Mouse (Mus musculus): ENCODE results near the gene Mpo. TPM values are rescaled to one million over a fixed set of nuclear protein-coding genes. Genes with fewer than 3 reads are reported as not detected.

The Mpo gene
- total RNA-seq, 2 experiments from 2014 or later, result 4.8 to 6.2 TPM

DNA sequence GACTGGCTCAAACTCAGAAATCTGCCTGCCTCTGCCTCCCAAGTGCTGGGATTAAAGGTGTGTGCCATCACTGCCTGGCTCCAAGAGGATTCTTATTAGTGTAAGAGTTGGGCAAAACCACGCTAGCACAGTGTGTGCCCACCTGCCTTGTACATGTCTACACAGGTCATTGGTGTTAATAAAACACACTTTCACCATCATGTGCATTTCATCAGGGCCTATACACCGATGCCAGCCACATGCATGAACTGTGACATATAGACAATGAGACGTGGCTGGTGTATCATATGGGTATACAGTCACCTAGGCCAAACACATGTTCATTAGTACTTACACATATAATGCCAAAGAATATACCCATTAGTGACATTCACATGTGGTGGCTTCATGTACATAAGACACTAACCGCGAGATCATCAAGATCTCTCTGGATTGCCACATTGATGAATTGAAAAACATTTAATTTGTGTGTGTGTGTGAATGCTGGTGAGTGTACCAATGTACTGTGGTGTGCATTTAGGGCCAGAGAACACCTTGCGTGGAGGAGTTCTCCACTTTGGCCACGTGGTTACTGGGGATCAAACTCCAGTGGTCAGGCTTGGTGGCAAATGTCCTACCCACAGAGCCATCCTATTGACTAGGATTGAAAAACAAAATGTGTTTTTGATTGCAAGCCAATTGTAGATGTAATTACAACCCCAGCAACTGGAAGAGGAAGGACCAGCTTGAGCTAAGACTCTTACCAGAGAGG is 35.0 kb upstream of the Mpo start:
- no peak for DNase-seq

DNA sequence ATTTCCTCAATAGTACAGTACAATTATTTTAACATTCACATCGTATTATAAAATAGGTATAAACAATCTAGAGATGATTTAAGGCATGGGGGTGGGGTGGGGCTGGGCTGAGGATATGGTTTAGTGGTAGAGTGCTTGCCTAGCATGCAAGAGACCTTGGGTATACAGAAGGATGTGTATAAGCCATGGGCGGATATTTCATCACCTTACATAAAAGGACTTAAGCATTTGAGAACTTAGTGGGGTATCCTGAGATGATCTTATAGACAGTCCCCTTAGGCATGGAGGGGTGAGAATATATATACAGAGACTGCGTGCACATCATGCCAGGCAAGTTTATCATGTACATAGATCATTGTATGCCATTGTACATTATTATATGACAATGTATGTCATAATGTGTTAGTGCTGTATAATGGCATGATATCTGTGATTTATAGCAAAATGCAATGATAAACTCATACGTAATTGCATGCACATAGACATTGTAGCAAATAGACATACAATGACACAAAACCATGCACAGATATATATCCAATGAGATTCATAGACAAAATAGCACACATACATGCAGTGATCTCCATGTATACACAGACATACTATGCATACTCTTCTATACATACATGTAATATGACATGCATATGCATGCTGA is 34.3 kb upstream of the Mpo start:
- DNase-seq, result no peak

DNA sequence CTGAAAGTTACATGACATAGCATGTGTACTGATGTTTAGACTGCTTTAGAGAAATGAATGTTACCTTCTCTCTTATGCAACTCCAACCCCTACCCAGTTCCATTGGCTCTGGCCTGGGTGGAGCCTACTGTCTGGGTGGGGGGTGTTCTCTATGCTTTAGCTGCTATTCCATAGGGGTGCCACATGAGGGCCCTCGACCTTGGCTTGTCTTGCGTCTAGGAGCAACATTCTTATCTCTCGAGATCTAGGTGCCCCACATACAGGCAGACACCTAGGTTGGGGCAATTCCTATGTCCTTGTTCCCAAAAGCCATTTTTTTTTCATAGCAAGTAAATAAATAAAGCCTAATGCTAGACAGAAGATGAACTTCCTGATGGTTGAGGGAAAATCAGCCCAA is 33.8 kb upstream of the Mpo start:
- no peak for DNase-seq

DNA sequence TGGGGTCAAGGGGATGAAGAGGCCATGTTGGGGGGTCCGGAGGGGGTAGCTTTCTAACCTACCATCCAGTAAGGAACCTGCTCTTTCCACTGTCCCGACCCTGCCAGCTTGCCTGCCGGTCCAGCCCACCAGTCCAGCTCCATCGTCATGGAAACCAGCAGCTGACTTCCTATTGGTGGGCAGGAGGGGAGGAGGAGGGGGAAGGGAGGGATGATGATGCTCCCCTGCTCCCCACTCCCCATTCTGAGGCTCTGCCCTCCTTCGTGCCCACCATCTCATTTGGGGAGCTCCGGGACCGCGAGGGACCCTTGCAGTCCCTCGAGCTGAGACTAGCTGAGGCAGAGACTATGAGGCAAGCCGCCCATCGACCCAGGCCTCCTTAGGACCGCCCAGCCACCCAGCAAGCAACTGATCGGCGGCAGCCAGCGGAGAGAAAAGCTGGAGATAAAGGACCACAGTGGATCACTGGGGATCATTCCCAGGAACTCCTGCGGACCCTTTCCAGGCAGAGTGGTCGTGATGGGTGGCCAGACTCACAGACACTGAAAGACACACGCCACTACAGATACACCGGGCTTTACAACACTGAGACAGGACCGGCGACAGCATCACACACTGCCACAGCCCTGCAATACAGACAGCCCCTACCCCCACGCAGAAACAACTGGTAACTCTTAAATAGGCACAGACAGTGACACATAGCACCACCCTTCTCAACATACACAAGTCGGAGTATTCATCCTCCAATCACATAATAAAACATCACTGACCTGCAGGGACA is 32.9 kb upstream of the Mpo start, which contains the start of gene Tspoap1:
Tspoap1 (plus strand) TSS at position 241 of the 781 bp plus-strand sequence.
- DNase-seq, result no peak

DNA sequence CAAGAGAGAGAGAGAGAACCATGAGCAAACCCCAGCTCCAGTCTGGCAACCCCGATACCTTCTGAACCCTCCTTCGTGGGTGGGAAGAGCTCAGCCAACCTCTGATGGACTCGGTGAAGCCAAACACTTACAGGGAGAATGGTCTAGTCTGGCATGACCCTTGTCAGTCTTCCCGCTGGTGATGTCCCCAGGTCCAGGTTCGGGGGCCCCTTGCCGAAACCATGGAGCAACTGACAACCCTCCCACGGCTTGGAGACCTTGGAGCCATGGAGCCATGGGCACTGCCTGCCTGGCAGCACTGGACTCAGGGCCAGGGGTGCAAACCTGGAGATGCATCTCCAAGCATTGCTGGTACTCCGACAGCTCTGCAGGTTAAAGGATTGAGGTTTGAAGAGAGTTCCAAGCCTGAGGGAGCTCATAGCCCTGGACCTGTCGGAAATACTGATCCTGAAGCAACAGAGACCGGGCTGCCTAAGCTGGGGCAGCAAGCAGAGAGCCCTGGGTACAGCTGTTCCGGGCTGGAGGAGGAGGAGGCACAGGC is 32.1 kb upstream of the Mpo start:
- no peak for DNase-seq

DNA sequence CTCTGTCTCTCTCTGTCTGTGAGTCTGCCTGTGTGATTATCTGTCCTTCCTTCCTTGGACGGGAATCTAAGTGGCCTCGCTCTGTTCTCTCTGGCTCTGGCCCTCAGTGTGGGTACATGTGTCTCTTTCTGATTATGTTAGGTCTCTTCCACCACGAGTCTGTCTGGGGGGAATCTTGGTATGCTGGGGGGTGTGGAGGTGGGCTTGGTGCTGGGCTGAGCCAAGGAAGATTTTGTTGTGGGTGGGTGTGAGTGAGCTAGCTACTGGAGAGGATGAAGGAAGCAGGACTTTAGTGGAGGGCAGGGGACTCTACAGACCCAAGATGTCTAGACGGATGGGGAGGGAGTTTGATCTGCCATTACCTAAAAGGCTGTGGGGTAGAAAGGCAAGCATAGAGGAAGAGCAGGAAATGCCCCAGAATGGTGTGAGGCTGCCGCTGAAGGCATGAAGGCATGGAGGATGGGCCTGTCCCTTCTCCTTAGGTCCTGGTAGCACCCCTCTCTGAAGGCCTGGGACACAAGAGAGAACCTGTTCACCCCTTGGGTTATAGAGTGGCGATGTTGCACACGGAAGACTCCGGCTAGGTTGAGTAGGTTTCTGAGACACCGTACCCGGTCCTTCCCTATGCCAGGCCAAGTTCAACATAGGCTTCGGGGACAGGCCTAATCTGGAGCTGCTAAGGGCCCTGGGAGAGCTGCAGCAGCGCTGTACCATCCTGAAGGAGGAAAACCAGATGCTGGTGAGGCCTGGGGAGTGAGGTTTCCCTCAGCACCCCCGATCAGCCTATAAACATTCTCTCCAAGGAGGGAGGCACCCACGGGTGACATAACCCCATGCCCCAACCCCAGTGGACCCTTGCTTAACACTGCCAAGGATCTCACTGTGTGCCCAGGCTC is 31.3 kb upstream of the Mpo start:
- DNase-seq, result no peak

DNA sequence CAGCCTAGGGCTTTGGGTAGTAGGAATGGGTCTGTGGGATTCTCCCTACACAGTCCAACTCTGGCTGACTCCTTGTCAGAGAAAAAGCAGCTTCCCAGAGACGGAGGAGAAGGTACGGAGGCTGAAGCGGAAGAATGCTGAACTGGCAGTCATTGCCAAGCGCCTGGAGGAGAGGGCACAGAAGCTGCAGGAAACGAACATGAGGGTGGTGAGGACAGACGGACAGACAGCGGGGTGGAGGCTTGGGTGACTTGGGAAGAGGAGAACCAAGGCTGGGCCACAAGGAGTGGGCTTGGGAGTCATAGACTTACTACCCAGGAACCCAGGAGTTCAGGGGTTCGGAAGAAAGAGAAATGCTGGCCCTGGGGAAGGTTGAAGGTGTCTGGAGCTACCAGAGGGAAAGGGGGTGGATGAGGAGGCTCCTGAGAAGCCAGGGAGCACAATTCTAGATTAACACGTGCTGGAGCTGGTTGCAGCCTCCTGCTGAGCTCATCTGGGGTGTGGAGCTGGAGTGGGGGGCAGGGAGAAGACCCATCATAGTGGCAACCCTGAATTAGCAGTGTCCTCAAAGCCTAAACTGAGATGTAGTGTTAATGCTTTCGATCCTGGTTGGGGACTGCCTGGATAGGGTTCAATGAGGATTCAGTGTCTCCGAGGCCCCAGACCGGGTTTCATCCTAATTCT is 30.5 kb upstream of the Mpo start:
- no peak for DNase-seq

DNA sequence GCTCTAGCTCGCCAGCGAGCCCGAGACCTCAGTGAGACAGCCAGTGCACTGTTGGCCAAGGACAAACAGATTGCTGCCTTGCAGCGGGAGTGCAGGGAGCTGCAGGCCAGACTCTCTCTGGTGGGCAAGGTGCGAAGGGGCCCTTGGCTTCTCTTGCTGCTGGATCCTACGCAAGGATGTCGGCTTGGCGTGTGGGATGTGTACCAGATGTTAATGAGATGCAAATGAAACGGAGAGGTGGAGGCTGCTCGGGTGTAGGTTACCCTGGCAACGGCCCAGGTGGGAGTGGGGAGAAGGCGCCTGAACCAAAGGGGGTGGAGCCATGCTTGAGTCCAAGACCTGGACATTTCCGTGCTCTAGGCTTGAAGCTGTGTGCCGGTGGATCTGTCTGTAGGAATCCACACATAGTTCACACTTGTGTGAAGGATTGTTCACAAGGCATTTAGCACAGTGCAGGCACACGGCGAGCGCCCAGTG is 29.8 kb upstream of the Mpo start:
- peak; percentile 46 for DNase-seq

DNA sequence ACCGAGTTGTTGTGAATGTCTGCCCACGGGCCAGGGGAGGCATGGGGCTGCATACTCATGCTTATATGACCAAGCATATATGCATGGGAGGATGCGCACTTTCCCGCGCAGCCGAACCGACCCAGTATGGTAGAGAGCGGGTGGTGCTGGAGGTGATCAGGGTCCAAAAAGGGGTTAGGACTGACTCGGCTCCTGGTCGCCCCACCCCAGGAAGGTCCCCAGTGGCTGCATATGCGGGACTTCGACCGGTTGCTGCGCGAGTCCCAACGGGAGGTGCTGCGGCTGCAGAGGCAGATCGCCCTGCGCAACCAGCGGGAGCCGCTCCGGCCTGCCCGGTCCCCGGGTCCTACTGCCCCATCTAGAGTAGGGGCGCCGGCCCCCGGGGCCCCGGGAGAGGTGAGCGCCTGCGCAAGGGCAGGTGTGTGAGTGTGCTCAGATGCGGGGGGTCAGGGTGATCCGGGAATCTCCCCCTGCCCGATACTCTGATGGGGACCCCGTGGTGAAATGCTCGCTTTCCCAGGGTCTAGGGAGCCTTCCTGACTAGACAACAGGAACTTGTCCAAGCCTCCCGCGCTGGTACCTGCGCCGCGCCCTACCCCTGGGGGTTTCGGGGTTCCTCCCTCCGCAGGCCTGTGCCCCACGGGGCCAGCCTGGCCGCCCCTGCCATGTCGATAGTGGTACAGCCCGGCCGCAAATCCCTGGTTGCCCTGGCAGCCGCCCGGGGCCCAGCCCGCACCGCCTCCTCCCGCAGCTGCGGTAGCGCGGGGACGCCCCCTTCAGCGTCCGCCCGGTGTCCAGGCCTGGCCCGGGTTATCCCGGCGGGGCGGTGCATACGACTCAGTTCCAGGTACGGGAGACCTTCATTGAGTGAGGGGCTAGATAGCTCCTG is 29.1 kb upstream of the Mpo start:
- peak; percentile 61 for DNase-seq

GRCm38 (mm10) chr11:87768745-87769144 is 24.6 kb upstream of the Mpo start:
- no peak for DNase-seq

- DNase-seq, result peak; percentile 88
Measured at GRCm38 (mm10) chr11:87770989-87771388, 22.4 kb upstream of the Mpo start.

- DNase-seq, result no peak
Measured at GRCm38 (mm10) chr11:87772354-87772753, 21.0 kb upstream of the Mpo start.

GRCm38 (mm10) chr11:87778100-87778765 is 15.1 kb upstream of the Mpo start:
- DNase-seq, result peak; percentile 75

DNA sequence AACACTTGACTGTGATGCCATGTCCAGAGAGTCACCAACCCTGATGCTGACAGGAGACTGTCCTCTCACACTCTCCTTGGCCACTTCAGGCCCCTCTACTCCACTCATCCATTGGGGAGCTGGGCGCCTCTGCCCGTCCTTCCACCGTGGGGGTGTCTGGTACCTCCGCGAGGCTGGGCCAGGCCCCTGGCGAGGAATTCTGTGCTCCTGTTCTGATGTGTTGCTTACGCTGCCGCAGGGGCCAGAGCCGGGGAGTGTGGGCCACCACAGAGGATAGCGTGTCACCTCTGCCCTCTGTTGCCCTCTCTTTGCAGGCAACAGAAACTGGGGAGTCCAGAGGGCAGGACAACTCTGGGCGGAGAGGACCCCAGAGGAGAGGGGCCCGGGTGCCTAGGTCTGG is 14.5 kb upstream of the Mpo start:
- DNase-seq, result no peak

DNA sequence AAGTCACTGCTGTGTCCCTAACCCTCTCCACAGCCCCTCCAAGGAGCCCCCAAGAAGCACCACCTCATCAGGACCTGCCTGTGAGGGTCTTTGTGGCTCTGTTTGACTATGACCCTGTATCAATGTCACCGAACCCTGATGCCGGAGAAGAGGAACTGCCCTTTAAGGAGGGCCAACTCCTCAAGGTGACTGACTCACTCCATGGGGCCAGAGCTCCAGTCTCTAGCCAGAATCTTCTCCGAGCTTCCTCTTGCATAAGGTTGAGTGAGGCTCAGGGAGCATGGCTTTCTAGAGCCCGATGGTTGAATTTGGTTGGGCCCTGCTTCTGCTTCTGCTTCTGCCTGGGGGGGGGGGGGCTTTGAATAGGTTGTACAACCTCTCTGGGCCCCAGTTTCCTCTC is 14.0 kb upstream of the Mpo start:
- DNase-seq, result peak; percentile 28

DNA sequence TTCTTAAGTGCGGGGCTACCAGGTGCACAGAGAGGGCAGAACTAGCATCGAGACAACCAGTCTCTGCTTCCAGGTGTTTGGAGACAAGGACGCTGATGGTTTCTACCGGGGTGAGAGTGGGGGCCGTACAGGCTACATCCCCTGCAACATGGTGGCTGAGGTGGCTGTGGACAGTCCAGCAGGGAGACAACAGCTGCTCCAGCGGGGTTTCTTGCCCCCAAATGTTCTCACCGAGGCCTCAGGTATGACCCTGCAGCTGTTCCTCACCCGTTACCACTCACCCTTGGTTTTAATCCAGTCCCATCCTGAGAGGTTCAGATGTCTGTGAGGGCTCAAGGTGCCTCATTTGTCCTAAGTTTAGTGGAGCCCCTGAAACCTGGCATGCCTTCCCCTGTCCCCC is 13.3 kb upstream of the Mpo start:
- DNase-seq, result no peak

DNA sequence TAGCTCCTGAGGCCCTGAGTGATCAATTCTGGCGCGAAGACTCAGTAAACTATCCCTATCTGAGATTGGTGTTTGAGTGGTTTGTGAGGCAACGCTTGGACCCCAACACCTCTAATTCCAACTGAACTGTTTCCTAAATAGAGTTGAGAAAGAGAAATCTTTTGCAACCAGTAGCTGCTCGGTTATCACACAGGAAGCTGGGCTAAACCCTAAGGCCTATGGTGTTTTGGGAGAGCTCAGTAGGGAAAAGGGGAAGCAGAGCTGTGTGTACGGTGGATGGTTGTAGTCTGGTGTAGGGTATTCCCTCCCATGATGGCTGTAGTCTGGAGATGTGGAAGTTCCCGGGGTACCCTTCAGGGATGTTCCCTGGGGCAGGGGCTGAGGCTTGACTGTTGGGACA is 3.3 kb upstream of the Mpo start:
- no peak for DNase-seq

DNA sequence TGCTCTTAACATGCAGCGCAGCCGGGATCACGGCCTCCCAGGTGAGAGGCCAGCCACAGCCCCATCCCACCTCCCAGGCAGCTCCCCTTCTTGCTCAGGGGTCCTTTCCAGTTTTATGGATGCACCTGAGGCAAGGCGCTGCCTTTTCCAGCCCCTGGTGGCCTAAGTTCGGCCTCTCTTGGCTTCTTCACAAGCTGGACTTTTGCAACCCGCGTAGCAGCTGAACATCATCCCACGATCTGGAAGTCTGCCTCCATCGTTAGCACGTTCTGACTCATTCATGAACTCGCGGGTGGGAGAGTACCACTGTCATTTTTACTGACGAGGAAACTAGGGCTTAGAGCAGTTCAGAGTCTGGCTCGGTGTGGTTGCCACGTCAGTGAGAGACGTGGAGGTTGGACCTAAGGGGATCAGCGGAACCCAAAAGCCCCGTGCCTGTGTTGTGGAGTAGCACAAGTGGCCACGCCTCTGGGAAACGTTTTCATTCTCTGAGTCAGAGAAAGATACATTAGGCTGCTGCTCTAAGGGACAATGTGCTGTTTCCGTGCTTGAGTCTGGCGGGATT is 8.4 kb downstream of the Mpo start:
- DNase-seq, result no peak

DNA sequence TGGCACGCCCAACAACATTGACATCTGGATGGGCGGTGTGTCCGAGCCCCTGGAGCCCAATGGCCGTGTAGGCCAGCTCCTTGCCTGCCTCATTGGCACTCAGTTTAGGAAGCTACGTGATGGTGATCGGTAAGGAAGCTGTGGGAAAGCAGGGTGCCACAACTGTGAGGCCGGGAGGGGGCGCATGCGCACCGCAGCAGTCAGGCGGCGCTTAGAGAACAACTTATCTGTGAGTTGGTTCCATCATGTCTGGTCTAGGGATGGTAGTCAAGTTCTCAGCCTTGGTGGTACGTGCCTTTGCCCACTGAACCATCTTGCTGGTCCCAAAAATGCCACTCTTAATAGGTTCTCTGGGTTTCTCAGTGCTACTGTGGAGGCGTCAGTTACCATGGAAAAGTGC is 9.2 kb downstream of the Mpo start:
- DNase-seq, result peak; percentile 40

Measured in adrenal gland, postnatal 10 days (tissue).